Mouse (Mus musculus) embryo, embryonic 11 days (tissue): ENCODE measurements around the gene Sema6b.
A peak's percentile ranks its signal among the peaks of the same experiment; 100 is the strongest.

Experiments
- DNase-seq: peaks from one replicate; pipeline ENCODE4 v3.0.0-alpha.2; 2015

Sema6b gene

GRCm38 (mm10) chr17:56144546-56144945 is 4.4 kb upstream of the Sema6b start:
- DNase-seq: no peak

GRCm38 (mm10) chr17:56141702-56142605 is 1.8 kb upstream of the Sema6b start:
- DNase-seq: peak; percentile 76

GRCm38 (mm10) chr17:56139355-56139754 is 788 bp downstream of the Sema6b start:
- no peak for DNase-seq

- DNase-seq: no peak
Observed at GRCm38 (mm10) chr17:56137839-56138613, 2.1 kb downstream of the Sema6b start.

GRCm38 (mm10) chr17:56136558-56136957 is 3.6 kb downstream of the Sema6b start:
- no peak for DNase-seq

GRCm38 (mm10) chr17:56134463-56134971 is 5.6 kb downstream of the Sema6b start:
- peak; percentile 74 for DNase-seq

GRCm38 (mm10) chr17:56133457-56134363 is 6.4 kb downstream of the Sema6b start:
- DNase-seq: peak; percentile 63

- DNase-seq: peak; percentile 53
Observed at GRCm38 (mm10) chr17:56132661-56133060, 7.5 kb downstream of the Sema6b start.

GRCm38 (mm10) chr17:56131814-56132213 is 8.3 kb downstream of the Sema6b start:
- DNase-seq: peak; percentile 52

- DNase-seq: no peak
Observed at GRCm38 (mm10) chr17:56131136-56131535, 9.0 kb downstream of the Sema6b start.

- DNase-seq: no peak
Observed at GRCm38 (mm10) chr17:56128246-56128645, 11.9 kb downstream of the Sema6b start.

GRCm38 (mm10) chr17:56126175-56126574 is 14.0 kb downstream of the Sema6b start:
- DNase-seq: no peak

GRCm38 (mm10) chr17:56125276-56125630 is 14.9 kb downstream of the Sema6b start:
- no peak for DNase-seq

- DNase-seq: peak; percentile 73
Observed at GRCm38 (mm10) chr17:56124377-56125275, 15.5 kb downstream of the Sema6b start.

GRCm38 (mm10) chr17:56123681-56124340 is 16.3 kb downstream of the Sema6b start:
- no peak for DNase-seq

GRCm38 (mm10) chr17:56123161-56123560 is 17.0 kb downstream of the Sema6b start:
- no peak for DNase-seq

- DNase-seq: no peak
Observed at GRCm38 (mm10) chr17:56121826-56122225, 18.3 kb downstream of the Sema6b start, which contains the start of gene Lrg1. Gene Lrg1, minus strand, starts transcription at chr17:56122001.

GRCm38 (mm10) chr17:56119981-56120880 is 19.9 kb downstream of the Sema6b start:
- DNase-seq: no peak

- DNase-seq: no peak
Observed at GRCm38 (mm10) chr17:56119431-56119830, 20.7 kb downstream of the Sema6b start.

- peak; percentile 81 for DNase-seq
Observed at GRCm38 (mm10) chr17:56117251-56117710, 22.9 kb downstream of the Sema6b start, which contains the start of gene Plin5. Gene Plin5, minus strand, starts transcription at chr17:56117596.
